Mouse (Mus musculus) olfactory bulb, adult 2 months (tissue): ENCODE data around the gene Tnfrsf21.

Source experiments
- CTCF ChIP-seq: fragments of 200-500 bp; IDR thresholded peaks from 2 replicates; pipeline ENCODE4 v1.5.1; 2012; ENCODE audit warnings: low read depth, mild to moderate bottlenecking, low read length, moderate library complexity; ENCODE audit not compliant: insufficient read depth
- POLR2A ChIP-seq: fragments of 200-500 bp; IDR thresholded peaks from 2 replicates; pipeline ENCODE4 v1.6.1; 2012; ENCODE audit warnings: mild to moderate bottlenecking, low read depth, low read length, moderate library complexity; ENCODE audit not compliant: insufficient read depth

- no peak for TF ChIP-seq CTCF
- no peak for TF ChIP-seq POLR2A
Measured at GRCm38 (mm10) chr17:43023637-43024217, 7.4 kb downstream of the Tnfrsf21 start.
